Mouse (Mus musculus) testis, adult 2 months (tissue): ENCODE measurements at regions not wholly inside any gene's neighbourhood (a gene's known extent, or its start where the extent isn't known, plus 50 kb on each side); places are given as distances from the start of the nearest gene placed in this dataset.

Source experiments
- CTCF ChIP-seq: fragments of 200-500 bp; IDR thresholded peaks from 2 replicates; pipeline ENCODE4 v1.5.1; 2012; ENCODE audit warnings: low read depth, mild to moderate bottlenecking, inconsistent platforms, low read length, moderate library complexity; ENCODE audit not compliant: control insufficient read depth, insufficient read depth, insufficient replicate concordance
- POLR2A ChIP-seq: fragments of 200-500 bp; IDR thresholded peaks from 2 replicates; pipeline ENCODE4 v1.6.1; 2012; ENCODE audit warnings: low read depth, mild to moderate bottlenecking, inconsistent platforms, low read length, moderate library complexity; ENCODE audit not compliant: control insufficient read depth

DNA sequence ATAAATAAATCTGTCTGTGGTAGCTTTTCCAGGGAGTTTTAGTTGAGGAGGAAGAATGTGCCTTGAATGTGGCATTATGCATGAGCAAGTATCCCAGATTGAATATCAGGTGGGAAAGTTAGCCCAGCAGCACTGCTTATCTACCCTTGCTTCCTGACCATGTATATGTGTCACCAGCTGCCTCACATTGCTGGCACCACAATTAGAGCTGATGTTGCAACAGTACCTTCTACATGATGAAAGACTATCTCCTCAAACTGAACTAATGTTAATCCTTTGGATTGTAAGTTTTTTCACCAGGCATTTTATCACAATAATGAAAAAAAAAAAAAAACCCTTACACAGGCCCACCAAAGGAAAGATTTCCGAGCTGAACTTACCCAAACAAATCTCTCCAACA lies 103.1 kb upstream of the Meox2 start:
- no peak for TF ChIP-seq CTCF
- no peak for TF ChIP-seq POLR2A
